Mouse (Mus musculus) megakaryocyte, embryonic 14.5 days (primary cell): Measurements from ENCODE around the gene Ptprg.

Experiments
- FLI1 ChIP-seq: IDR thresholded peaks from 2 replicates; pipeline ENCODE4 v1.6.1; 2012; ENCODE audit warnings: low read length, inconsistent platforms, mixed read lengths
- GATA1 ChIP-seq: IDR thresholded peaks from 3 replicates; pipeline ENCODE4 v1.6.1; 2012; ENCODE audit warnings: mixed read lengths, low read length, inconsistent platforms, borderline replicate concordance

DNA sequence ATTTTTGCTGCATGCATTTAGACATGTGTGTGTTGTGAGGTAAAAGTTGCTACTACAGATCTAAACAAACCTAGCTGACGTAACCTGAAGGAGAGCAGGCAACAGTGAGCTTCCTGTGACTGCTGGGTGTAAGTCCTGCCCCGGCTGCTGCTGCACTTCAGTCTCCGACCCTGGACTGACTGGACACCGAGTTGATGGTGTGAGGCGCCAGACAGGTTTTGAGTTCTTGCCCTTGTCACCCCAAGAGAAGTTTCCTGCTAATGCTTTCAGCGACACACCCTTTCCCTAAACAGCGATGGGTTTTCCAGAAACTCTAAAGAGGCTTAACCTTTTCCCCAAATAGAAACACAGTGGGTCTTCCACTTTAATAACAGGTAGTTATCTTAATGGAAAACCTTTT lies 313.1 kb downstream of the Ptprg start:
- no peak for TF ChIP-seq GATA1
- TF ChIP-seq FLI1, result no peak
